Mouse (Mus musculus): Measurements from ENCODE around the gene Rbm39.

Gene Rbm39

GRCm38 (mm10) chr2:156110627-156111357, 69.2 kb downstream of the Rbm39 start:
- no peak for DNase-seq (ENCODE audit: low read depth)

Measured in fibroblast of lung, adult 2 months (primary cell).